Mouse (Mus musculus): ENCODE data around the gene Egfl8. TPM values are rescaled to one million over a fixed set of nuclear protein-coding genes. Genes with fewer than 3 reads are reported as not detected.

Gene Egfl8
- polyA plus RNA-seq, 1 experiment from 2014 or later, result 8.8 TPM

DNA sequence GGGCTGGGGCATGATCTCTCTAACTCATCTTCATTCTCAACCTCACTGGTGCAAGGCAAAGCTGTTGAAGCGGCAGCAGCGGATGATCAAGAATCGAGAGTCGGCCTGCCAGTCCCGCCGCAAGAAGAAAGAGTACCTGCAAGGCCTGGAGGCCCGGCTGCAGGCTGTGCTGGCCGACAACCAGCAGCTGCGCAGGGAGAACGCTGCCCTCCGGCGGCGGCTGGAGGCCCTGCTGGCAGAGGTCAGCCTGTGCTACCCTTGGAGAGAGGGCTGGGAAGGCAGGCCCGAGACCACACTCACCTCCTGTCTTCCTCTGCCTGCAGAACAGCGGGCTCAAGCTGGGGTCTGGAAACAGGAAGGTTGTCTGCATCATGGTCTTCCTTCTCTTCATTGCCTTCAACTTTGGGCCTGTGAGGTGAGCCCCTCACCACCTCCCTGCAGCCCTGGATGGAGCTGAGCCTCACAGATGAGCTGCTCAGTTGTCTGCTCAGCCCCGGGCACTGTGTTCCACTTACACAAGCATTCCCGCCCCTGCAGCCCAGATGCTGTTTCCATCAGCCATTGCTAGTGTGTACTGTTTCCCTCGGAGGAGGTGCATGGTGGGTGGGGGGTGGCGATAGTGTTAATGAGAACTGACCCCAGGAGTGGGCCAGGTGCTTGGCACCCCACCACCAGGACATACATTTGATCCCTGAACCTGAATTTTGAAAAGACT lies 35.9 kb upstream of the Egfl8 start:
- no peak for DNase-seq (ENCODE audit: low spot score)
- H3K9ac ChIP-seq, result no peak overlapping the region
- no peak overlapping the region for H3K4me3 ChIP-seq (replicated peaks; ENCODE audit: low read length)
- H3K27me3 ChIP-seq (ENCODE audit: control insufficient read depth, insufficient read depth, low read length), result no peaks in the 10 kb centered on the region
- H3K36me3 ChIP-seq (replicated peaks; ENCODE audit: control insufficient read depth, insufficient read depth), result peaks cover 55% of the 10 kb centered on the region
- H3K4me2 ChIP-seq (replicated peaks), result no peak overlapping the region
- no peaks in the 10 kb centered on the region for H3K9me3 ChIP-seq (ENCODE audit: control insufficient read depth, low read length)
- H3K27ac ChIP-seq, result no peak overlapping the region
- ATAC-seq (ENCODE audit: low FRiP score), result no peak
- WGBS, result 45% methylated on average over 19 of the region's 19 CpGs
- peaks cover 14% of the 10 kb centered on the region for H3K4me1 ChIP-seq (replicated peaks; ENCODE audit: control insufficient read depth, insufficient read depth, low read length)

DNA sequence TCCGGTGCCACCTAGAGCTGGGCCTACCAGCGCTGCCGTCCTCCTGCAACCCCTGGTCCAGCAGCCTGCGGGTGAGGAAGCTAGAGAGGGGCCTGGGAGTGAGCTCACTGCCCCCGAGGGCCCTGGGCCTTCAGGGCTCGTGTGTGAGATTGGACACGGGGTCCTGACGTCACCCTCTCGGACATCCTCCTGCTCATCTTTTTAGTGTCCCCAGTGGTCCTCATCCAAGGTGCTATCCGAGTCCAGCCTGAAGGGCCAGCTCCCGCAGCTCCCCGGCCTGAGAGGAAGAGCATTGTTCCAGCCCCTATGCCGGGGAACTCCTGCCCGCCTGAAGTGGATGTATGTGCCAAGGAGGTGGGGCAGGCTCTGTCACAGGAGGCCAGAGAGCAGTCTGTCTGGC lies 35.0 kb upstream of the Egfl8 start:
- Histone ChIP-seq H3K4me2 (replicated peaks) (no peak overlapping the region), H3K36me3 (replicated peaks; ENCODE audit: control insufficient read depth, insufficient read depth) (peaks cover 55% of the 10 kb centered on the region), H3K9ac (no peak overlapping the region), H3K9me3 (ENCODE audit: control insufficient read depth, low read length) (no peaks in the 10 kb centered on the region), H3K4me1 (replicated peaks; ENCODE audit: control insufficient read depth, insufficient read depth, low read length) (peaks cover 18% of the 10 kb centered on the region), H3K27me3 (ENCODE audit: control insufficient read depth, insufficient read depth, low read length) (no peaks in the 10 kb centered on the region), H3K4me3 (replicated peaks; ENCODE audit: low read length) (no peak overlapping the region), H3K27ac (no peak overlapping the region)
- WGBS, result 96% methylated on average over 14 of the region's 14 CpGs
- no peak for ATAC-seq (ENCODE audit: low FRiP score)
- DNase-seq (ENCODE audit: low spot score), result no peak

DNA sequence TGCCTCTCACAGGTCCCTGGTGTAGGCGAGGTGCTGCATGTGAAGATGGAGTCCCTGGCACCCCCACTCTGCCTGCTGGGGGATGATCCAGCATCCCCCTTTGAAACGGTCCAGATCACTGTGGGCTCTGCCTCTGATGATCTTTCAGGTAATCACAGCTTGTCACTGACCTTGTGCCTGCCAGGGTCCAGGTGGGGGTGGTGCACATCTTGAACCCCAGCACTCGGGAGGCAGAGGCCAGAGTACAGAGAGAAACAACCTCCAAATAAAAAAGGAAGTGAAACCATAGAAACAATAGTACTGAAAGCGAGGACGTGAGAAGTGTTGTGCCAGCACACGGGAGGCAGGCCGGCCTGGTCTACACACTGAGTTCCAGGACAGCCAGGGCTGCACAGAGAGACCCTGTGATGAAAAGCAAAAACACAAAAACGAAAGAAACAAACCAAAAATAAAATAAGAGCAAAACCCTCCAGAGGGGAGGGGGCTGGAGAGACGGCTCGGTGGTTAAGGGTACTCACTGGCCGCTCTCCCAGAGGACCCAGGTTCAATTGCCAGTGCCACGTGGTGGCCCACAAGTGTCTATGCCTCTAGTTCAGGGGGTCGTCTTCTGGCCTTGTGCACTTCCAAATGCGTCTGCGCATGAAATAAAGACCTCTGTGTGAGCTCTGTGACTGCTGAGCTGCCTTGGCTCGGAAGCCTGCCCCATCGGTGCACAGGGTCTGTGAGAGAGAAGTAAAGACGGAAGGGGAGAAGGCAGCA lies 33.5 kb upstream of the Egfl8 start:
- no peak overlapping the region for H3K4me2 ChIP-seq (replicated peaks)
- ATAC-seq (ENCODE audit: low FRiP score) (no peak), DNase-seq (ENCODE audit: low spot score) (no peak)
- H3K27ac ChIP-seq, result no peak overlapping the region
- H3K4me1 ChIP-seq (replicated peaks; ENCODE audit: control insufficient read depth, insufficient read depth, low read length), result peaks cover 26% of the 10 kb centered on the region
- no peaks in the 10 kb centered on the region for H3K9me3 ChIP-seq (ENCODE audit: control insufficient read depth, low read length)
- WGBS, result 90% methylated on average over 18 of the region's 18 CpGs
- H3K36me3 ChIP-seq (replicated peaks; ENCODE audit: control insufficient read depth, insufficient read depth), result peaks cover 55% of the 10 kb centered on the region
- no peaks in the 10 kb centered on the region for H3K27me3 ChIP-seq (ENCODE audit: control insufficient read depth, insufficient read depth, low read length)
- no peak overlapping the region for H3K4me3 ChIP-seq (replicated peaks; ENCODE audit: low read length)
- no peak overlapping the region for H3K9ac ChIP-seq

DNA sequence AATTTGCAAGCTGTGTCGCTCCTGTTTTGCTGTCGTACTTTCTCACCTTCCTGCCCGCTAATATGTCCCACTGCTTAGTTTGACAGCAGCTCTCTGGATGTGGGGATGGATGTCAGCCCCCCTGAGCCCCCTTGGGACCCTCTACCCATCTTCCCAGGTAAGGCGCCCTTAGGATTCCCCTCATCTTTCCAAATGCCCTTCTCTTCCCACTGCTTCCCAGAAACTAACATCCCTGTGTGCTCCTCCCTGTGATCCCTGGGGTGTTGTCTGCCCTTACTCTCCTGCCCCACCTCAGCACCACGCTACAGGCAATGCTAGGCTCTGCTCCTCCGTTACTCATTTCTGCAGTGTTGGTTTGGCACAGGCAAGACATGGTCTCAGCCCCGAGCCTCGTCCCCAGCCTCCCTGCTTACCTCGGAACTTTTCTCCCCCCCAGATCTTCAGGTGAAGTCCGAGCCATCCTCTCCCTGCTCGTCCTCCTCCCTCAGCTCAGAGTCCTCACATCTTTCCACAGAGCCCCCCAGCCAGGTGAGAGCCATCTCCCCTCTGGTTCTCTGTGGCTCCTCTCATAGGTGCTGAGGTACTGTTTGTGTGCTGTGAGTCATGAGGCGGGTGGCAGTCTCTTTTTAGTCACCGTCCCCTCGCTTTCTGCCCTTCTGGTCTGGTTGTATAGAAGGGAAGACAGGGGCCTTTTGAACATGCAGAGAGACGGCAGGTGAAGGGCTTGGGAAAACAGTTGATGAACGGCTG lies 32.5 kb upstream of the Egfl8 start:
- Histone ChIP-seq H3K4me2 (replicated peaks) (peak overlapping the region; percentile 91), H3K4me1 (replicated peaks; ENCODE audit: control insufficient read depth, insufficient read depth, low read length) (peaks cover 26% of the 10 kb centered on the region), H3K9me3 (ENCODE audit: control insufficient read depth, low read length) (no peaks in the 10 kb centered on the region), H3K9ac (peak overlapping the region; percentile 96; the same call in 1 of the 2 replicates), H3K4me3 (replicated peaks; ENCODE audit: low read length) (peak overlapping the region; percentile 100), H3K27ac (no peak overlapping the region), H3K36me3 (replicated peaks; ENCODE audit: control insufficient read depth, insufficient read depth) (peaks cover 50% of the 10 kb centered on the region), H3K27me3 (ENCODE audit: control insufficient read depth, insufficient read depth, low read length) (no peaks in the 10 kb centered on the region)
- 89% methylated on average over 16 of the region's 16 CpGs for WGBS
- ATAC-seq (ENCODE audit: low FRiP score), result no peak
- DNase-seq (ENCODE audit: low spot score), result no peak

DNA sequence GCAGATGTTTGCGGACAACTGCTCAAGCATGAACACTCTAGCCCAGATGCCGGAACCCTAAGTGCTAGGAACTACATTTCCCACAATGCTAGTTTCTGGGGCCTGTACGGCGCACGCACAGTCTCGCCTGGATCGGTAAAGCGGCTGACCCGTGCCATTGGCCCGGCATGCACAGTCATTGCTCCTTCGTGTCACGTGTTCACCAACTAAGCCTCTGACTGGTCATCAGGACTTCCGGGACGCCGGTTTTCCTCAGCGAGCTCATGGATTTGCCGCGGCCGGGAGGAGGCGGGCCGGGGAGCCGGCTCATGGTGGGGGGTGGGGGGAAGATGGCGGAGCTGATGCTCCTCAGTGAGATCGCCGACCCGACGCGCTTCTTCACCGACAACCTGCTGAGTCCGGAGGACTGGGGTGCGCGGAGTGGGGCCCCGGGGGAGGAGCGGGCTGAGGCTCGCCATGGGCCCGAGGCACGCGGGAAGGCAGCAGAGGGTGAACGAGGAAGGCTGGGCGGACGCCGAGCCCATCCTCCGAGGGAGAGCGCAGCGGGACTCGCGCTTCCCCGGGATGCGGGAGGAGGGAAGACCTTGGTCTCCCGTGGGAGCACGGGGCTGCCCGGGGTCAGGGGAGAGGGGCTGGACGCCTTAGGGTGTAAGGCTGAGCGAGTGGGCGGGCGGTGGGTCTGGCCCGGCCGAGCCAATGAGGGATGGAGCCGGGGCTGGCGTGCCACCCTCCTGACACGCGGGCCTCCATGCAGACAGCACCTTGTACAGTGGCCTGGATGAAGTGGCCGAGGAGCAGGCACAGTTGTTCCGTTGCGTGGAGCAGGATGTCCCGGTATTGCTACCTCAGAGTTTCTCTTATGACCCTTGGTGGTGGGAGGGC lies 31.4 kb upstream of the Egfl8 start, which contains the start of gene Atf6b:
Gene Atf6b, plus strand, starts transcription at position 241 of the 882 bp plus-strand sequence.
- ATAC-seq (ENCODE audit: low FRiP score) (peak; percentile 96), DNase-seq (ENCODE audit: low spot score) (peak; percentile 96)
- WGBS, result under 1% methylated on average over 52 of the region's 66 CpGs

DNA sequence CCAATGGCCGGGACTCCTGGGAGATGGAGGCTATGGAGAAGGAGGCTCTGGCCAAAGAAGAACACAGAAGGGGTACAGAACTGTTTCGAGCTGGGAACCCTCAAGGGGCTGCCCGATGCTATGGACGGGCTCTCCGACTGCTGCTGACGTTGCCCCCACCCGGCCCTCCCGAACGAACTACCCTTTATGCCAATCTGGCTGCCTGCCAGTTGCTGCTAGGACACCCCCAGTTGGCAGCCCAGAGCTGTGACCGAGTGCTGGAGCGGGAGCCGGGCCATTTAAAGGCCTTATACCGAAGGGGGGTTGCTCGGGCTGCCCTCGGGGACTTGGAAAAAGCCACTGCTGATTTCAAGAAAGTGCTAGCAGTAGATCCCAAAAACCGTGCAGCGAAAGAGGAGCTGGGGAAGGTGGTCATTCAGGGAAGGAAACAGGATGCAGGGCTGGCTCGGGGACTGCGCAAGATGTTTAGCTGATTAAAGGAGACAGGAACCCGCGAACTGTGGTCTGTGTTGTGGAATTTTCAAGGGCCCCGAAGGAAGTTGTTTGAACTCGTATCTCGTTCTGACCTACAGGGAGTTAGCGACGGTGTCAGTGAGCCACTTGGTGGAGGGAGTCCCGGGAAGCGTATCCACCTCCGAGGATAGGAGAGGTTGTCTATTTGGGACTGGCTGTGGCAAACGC lies 30.2 kb upstream of the Egfl8 start:
- peaks cover 26% of the 10 kb centered on the region for H3K36me3 ChIP-seq (replicated peaks; ENCODE audit: control insufficient read depth, insufficient read depth)
- H3K4me2 ChIP-seq (replicated peaks), result peak overlapping the region; percentile 82
- ATAC-seq (ENCODE audit: low FRiP score) (no peak), DNase-seq (ENCODE audit: low spot score) (no peak)
- no peak overlapping the region for H3K27ac ChIP-seq
- H3K4me1 ChIP-seq (replicated peaks; ENCODE audit: control insufficient read depth, insufficient read depth, low read length), result peaks cover 26% of the 10 kb centered on the region
- H3K9ac ChIP-seq, result no peak overlapping the region
- H3K4me3 ChIP-seq (replicated peaks; ENCODE audit: low read length), result no peak overlapping the region
- 81% methylated on average over 30 of the region's 30 CpGs for WGBS
- H3K9me3 ChIP-seq (ENCODE audit: control insufficient read depth, low read length), result no peaks in the 10 kb centered on the region
- H3K27me3 ChIP-seq (ENCODE audit: control insufficient read depth, insufficient read depth, low read length), result no peaks in the 10 kb centered on the region

More for the DNA sequence above, 31.4 kb upstream of the Egfl8 start, which contains the start of gene Atf6b:
- Histone ChIP-seq H3K9ac (peak within 1 kb of the TSS; percentile 96), H3K27ac (peak within 1 kb of the TSS; percentile 78), H3K36me3 (replicated peaks; ENCODE audit: control insufficient read depth, insufficient read depth) (peaks cover 38% of the 10 kb centered on the region), H3K4me3 (replicated peaks; ENCODE audit: low read length) (peak within 1 kb of the TSS; percentile 100), H3K4me1 (replicated peaks; ENCODE audit: control insufficient read depth, insufficient read depth, low read length) (peaks cover 26% of the 10 kb centered on the region), H3K9me3 (ENCODE audit: control insufficient read depth, low read length) (no peaks in the 10 kb centered on the region), H3K27me3 (ENCODE audit: control insufficient read depth, insufficient read depth, low read length) (no peaks in the 10 kb centered on the region), H3K4me2 (replicated peaks) (peak within 1 kb of the TSS; percentile 91)

DNA sequence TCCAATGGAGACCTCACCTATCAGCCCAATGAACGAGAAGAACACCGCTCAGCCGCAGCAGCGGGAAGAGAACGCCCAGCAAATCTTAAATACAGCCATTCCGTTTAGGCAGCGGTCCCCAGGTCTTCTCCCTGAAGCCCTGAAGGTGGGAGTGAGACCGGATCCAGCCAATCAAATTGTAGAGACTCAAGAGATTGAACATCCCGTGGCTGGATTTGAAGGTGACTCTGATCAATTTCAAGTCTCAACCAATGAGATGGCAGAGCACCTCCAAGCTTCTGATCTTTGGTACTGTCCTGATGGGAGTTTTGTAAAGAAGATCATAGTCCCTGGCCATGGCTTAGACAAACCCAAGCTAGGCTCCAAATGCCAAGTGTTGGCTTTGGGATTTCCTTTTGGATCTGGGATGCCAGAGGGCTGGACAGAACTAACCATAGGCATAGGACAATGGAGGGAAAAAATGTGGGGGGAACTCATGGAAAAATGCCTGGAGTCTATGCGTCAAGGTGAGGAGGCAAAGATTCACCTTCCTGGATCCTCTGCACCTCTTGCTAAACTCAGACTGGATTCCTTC lies 29.6 kb upstream of the Egfl8 start:
- no peak for DNase-seq (ENCODE audit: low spot score)
- H3K4me1 ChIP-seq (replicated peaks; ENCODE audit: control insufficient read depth, insufficient read depth, low read length), result peaks cover 26% of the 10 kb centered on the region
- H3K9me3 ChIP-seq (ENCODE audit: control insufficient read depth, low read length), result no peaks in the 10 kb centered on the region
- no peak for ATAC-seq (ENCODE audit: low FRiP score)
- peak overlapping the region; percentile 79 for H3K9ac ChIP-seq
- 52% methylated on average over 10 of the region's 10 CpGs for WGBS
- peak overlapping the region; percentile 82 for H3K4me2 ChIP-seq (replicated peaks)
- H3K4me3 ChIP-seq (replicated peaks; ENCODE audit: low read length), result peak overlapping the region; percentile 58
- no peaks in the 10 kb centered on the region for H3K27me3 ChIP-seq (ENCODE audit: control insufficient read depth, insufficient read depth, low read length)
- H3K36me3 ChIP-seq (replicated peaks; ENCODE audit: control insufficient read depth, insufficient read depth), result peaks cover 20% of the 10 kb centered on the region
- peak overlapping the region; percentile 72 for H3K27ac ChIP-seq

DNA sequence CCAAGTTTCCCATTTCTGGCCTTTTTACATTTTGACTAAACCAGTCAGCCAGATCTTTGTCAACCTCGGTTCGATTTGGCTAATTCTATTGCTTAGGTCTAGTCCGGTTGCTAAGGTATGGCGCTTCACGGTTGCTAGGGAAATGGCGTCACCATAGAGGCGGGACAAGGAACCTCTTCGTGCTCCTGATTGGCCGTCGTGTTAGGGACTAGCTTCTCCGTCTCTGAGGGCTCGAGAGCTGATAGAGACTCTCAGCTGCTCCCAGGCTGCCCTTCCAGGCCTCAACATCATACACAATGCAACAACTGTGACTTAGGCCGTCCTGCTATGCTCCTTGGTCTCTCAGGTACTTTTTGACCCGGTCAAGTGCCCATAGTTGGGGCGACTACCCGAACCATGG lies 28.8 kb upstream of the Egfl8 start, which contains the start of gene Fkbpl:
Gene Fkbpl, plus strand, starts transcription at position 157 of the 400 bp plus-strand sequence.
- peak within 1 kb of the TSS; percentile 82 for H3K4me2 ChIP-seq (replicated peaks)
- ATAC-seq (ENCODE audit: low FRiP score) (peak; percentile 86), DNase-seq (ENCODE audit: low spot score) (peak; percentile 99)
- H3K27ac ChIP-seq, result peak within 1 kb of the TSS; percentile 72
- peak within 1 kb of the TSS; percentile 79 for H3K9ac ChIP-seq
- peaks cover 13% of the 10 kb centered on the region for H3K36me3 ChIP-seq (replicated peaks; ENCODE audit: control insufficient read depth, insufficient read depth)
- H3K4me1 ChIP-seq (replicated peaks; ENCODE audit: control insufficient read depth, insufficient read depth, low read length), result peaks cover 26% of the 10 kb centered on the region
- under 1% methylated on average over 16 of the region's 16 CpGs for WGBS
- H3K9me3 ChIP-seq (ENCODE audit: control insufficient read depth, low read length), result no peaks in the 10 kb centered on the region
- H3K27me3 ChIP-seq (ENCODE audit: control insufficient read depth, insufficient read depth, low read length), result no peaks in the 10 kb centered on the region
- peak within 1 kb of the TSS; percentile 58 for H3K4me3 ChIP-seq (replicated peaks; ENCODE audit: low read length)

Measured in hindbrain, embryonic 14.5 days (tissue).